Mouse (Mus musculus): ENCODE measurements around the gene Vmn2r93. TPM values are rescaled to one million over a fixed set of nuclear protein-coding genes. Genes with fewer than 3 reads are reported as not detected.

Vmn2r93 gene
- total RNA-seq (2012; rRNA removed) (not detected in 2 replicates), polyA plus RNA-seq (2012; ENCODE audit: insufficient read depth in 1 of 2, insufficient read length in 2 of 2, low read depth in 1 of 2, low replicate concordance in 2 of 2, missing spikeins in 1 of 2) (not detected)

DNA sequence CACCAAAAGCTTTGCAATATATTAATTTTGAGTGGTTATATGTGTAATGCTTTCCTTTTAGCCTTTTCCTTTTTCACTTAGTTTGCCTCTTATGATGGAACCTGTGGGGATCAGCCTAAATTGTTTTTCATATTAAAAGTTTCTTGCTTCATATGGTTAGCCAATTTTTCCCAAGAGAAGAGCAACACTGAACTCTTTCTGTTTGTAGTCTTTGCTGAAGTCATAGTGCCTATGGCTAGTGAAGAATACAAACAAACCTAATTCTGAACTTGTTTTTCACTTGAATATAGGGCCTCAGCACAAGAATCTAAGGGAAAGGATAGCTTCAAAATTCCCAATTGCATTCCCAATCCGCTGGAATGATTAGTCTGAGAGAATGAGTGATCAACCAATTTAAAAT, at the start of gene Vmn2r93:
Gene Vmn2r93, plus strand, starts transcription at position 301 of the 400 bp plus-strand sequence.
- Histone ChIP-seq H3K27ac (ENCODE audit: control insufficient read depth, low read depth, low read length) (no peak within 1 kb of the TSS), H3K36me3 (ENCODE audit: control insufficient read depth in 1 of 2, insufficient read depth in 2 of 2, low read length in 2 of 2) (no peaks in the 10 kb centered on the region), H3K79me2 (ENCODE audit: control insufficient read depth, insufficient read depth, low read length, poor library complexity) (no peaks in the 10 kb centered on the region), H3K27me3 (ENCODE audit: control insufficient read depth in 1 of 2, insufficient read depth in 2 of 2, low read length in 2 of 2) (no peaks in the 10 kb centered on the region), H3K4me3 (ENCODE audit: control insufficient read depth in 1 of 2, insufficient read depth in 1 of 2, low read depth in 2 of 2, low read length in 2 of 2) (no peak within 1 kb of the TSS), H3K9me3 (replicated peaks; ENCODE audit: insufficient read depth, low read length) (no peaks in the 10 kb centered on the region), H3K4me1 (ENCODE audit: control insufficient read depth in 1 of 2, insufficient read depth in 2 of 2, low read length in 2 of 2) (no peaks in the 10 kb centered on the region), H3K9ac (ENCODE audit: control insufficient read depth, low read depth, low read length, poor library complexity, severe bottlenecking) (no peak within 1 kb of the TSS)
- DNase-seq (ENCODE audit: low read depth, low spot score) = no peak
- TF ChIP-seq TAL1 (IDR thresholded peaks at IDR 0.05; ENCODE audit: low read length) = no peak
- no peak for TF ChIP-seq UBTF (IDR thresholded peaks at IDR 0.05; ENCODE audit: borderline replicate concordance, insufficient read depth, low read depth, low read length)
- TF ChIP-seq POLR2AphosphoS2 (IDR thresholded peaks at IDR 0.05; ENCODE audit: low read length) = no peak
- TF ChIP-seq MAZ (IDR thresholded peaks at IDR 0.05; ENCODE audit: low read depth, low read length) = no peak
- TF ChIP-seq USF1 (IDR thresholded peaks at IDR 0.05; ENCODE audit: low read depth, low read length) = no peak
- no peak for TF ChIP-seq KAT2A (conservative IDR thresholded peaks at IDR 0.05; ENCODE audit: low read depth, low read length)
- TF ChIP-seq MXI1 (IDR thresholded peaks at IDR 0.05; ENCODE audit: low read depth, low read length) = no peak
- TF ChIP-seq ZMIZ1 (IDR thresholded peaks at IDR 0.05; ENCODE audit: low read depth, low read length) = no peak
- no peak for TF ChIP-seq ETS1 (IDR thresholded peaks at IDR 0.05; ENCODE audit: low read depth, low read length)
- no peak for TF ChIP-seq POLR2A (IDR thresholded peaks at IDR 0.05; ENCODE audit: control insufficient read depth in 1 of 2, insufficient read depth in 1 of 2, low read depth in 1 of 2, low read length in 2 of 2, poor library complexity in 1 of 2)
- no peak for TF ChIP-seq MYB (IDR thresholded peaks at IDR 0.05; ENCODE audit: low read depth, low read length)
- TF ChIP-seq GATA1 (IDR thresholded peaks at IDR 0.05; ENCODE audit: low read depth, low read length) = no peak
- TF ChIP-seq CHD1 (IDR thresholded peaks at IDR 0.05; ENCODE audit: low read depth, low read length) = no peak
- TF ChIP-seq RCOR1 (IDR thresholded peaks at IDR 0.05; ENCODE audit: low read depth, low read length) = no peak
- TF ChIP-seq NELFE (IDR thresholded peaks at IDR 0.05; ENCODE audit: low read depth, low read length) = no peak
- no peak for TF ChIP-seq SMC3 (IDR thresholded peaks at IDR 0.05; ENCODE audit: low read depth, low read length)
- TF ChIP-seq NRF1 (IDR thresholded peaks at IDR 0.05; ENCODE audit: insufficient read depth, low read depth, low read length, poor library complexity, severe bottlenecking) = no peak
- no peak for TF ChIP-seq JUND (IDR thresholded peaks at IDR 0.05; ENCODE audit: low read depth, low read length)
- no peak for TF ChIP-seq RAD21 (IDR thresholded peaks at IDR 0.05; ENCODE audit: low read depth, low read length)

DNA sequence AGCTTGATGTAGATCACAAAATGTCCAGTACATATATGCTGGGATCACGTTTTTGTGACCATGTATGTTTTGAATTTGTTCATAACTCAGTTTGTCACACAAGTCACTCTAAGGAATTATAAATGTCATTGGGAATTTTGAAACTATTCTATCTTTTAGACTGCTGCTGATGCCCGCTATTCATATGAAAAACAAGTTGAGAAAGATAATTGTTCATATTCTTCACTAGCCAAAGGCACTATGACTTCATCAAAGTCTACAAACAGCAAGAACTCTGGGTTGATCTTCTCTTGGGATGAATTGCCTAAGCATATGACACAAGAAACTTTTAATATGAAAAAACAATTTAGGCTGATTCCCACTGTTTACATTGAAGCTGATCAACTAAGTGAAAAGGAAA, 20.2 kb upstream of the Vmn2r93 start, which contains the start of gene Vmn2r94:
Gene Vmn2r94, minus strand, starts transcription at position 101 of the 400 bp plus-strand sequence.
- H3K9me3 ChIP-seq (replicated peaks; ENCODE audit: insufficient read depth, low read length) = no peaks in the 10 kb centered on the region
- TF ChIP-seq USF1 (IDR thresholded peaks at IDR 0.05; ENCODE audit: low read depth, low read length) (no peak), CHD2 (IDR thresholded peaks at IDR 0.05; ENCODE audit: low read length) (no peak)
- no peaks in the 10 kb centered on the region for H3K79me2 ChIP-seq (ENCODE audit: control insufficient read depth, insufficient read depth, low read length, poor library complexity)
- no peaks in the 10 kb centered on the region for H3K4me1 ChIP-seq (ENCODE audit: control insufficient read depth in 1 of 2, insufficient read depth in 2 of 2, low read length in 2 of 2)
- H3K36me3 ChIP-seq (ENCODE audit: control insufficient read depth in 1 of 2, insufficient read depth in 2 of 2, low read length in 2 of 2) = no peaks in the 10 kb centered on the region
- no peak within 1 kb of the TSS for H3K27ac ChIP-seq (ENCODE audit: control insufficient read depth, low read depth, low read length)
- H3K4me3 ChIP-seq (ENCODE audit: control insufficient read depth in 1 of 2, insufficient read depth in 1 of 2, low read depth in 2 of 2, low read length in 2 of 2) = no peak within 1 kb of the TSS
- H3K9ac ChIP-seq (ENCODE audit: control insufficient read depth, low read depth, low read length, poor library complexity, severe bottlenecking) = no peak within 1 kb of the TSS
- no peaks in the 10 kb centered on the region for H3K27me3 ChIP-seq (ENCODE audit: control insufficient read depth in 1 of 2, insufficient read depth in 2 of 2, low read length in 2 of 2)
- DNase-seq (ENCODE audit: low read depth, low spot score) = no peak
